Mouse (Mus musculus) small intestine, adult 2 months (tissue): ENCODE measurements at regions not wholly inside any gene's neighbourhood (a gene's known extent, or its start where the extent isn't known, plus 50 kb on each side); places are given as distances from the start of the nearest gene placed in this dataset.

Experiments used
- CTCF ChIP-seq: fragments of 200-500 bp; IDR thresholded peaks from 2 replicates; pipeline ENCODE4 v1.5.1; 2012; ENCODE audit warnings: low read depth, mild to moderate bottlenecking, control low read depth, inconsistent platforms, low read length, moderate library complexity, mixed read lengths; ENCODE audit not compliant: insufficient replicate concordance, insufficient read length; ENCODE audit errors: extremely low read depth
- POLR2A ChIP-seq: fragments of 200-500 bp; IDR thresholded peaks from 2 replicates; pipeline ENCODE4 v1.6.1; 2012; ENCODE audit warnings: low read depth, mild to moderate bottlenecking, control low read depth, inconsistent platforms, low read length, moderate library complexity

- TF ChIP-seq POLR2A (no peak), CTCF (no peak)
Measured at GRCm38 (mm10) chr8:8231996-8232632, 428.9 kb downstream of the Efnb2 start.
